Mouse (Mus musculus) testis, adult 2 months (tissue): ENCODE data around the gene Rab5b.

Source experiments
- CTCF ChIP-seq: fragments of 200-500 bp; IDR thresholded peaks from 2 replicates; pipeline ENCODE4 v1.5.1; 2012; ENCODE audit warnings: low read depth, mild to moderate bottlenecking, inconsistent platforms, low read length, moderate library complexity; ENCODE audit not compliant: control insufficient read depth, insufficient read depth, insufficient replicate concordance
- POLR2A ChIP-seq: fragments of 200-500 bp; IDR thresholded peaks from 2 replicates; pipeline ENCODE4 v1.6.1; 2012; ENCODE audit warnings: low read depth, mild to moderate bottlenecking, inconsistent platforms, low read length, moderate library complexity; ENCODE audit not compliant: control insufficient read depth

DNA sequence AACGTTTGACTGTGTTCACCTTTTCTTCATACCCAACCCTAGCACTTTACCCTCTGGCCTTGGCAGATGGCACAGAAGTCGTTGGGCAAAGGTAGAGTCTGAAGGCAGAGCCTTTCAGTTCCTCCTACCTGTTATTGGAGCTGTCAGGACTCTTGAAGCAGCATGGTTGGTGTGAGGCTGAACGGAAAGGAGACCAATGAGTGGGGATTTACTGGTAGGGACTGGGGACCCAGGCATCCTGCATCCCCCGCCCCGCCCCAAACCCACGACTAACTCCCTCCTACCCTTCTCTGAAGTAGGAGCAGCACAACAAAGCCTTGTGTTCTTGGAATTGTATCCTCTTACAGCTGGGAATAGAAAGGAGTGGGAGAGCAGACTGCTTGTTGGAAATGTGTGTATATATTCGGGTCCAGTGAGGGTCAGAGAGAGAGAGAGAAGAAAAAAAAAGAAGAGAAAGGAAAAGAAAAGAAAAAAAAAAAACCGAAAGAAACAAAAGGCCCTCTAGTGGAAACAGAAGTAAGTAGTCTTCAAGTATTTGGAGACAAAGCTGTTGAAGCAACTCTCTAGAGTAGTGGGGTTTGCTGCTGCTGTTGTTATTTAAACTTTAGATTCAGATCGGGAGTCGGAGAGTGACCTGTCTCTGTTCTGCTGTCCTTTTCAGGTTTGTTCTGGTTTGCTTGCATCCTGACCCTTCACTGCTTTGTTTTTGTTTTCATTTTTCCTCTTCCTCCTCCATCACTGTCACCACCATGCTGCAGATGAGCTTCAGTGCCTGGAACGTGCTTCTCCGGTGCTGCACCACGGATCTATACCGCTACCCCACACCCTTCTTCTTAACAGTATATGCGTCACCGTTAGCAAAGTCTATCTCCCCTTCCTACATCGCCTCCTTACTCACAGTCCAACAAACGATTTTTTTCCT lies 48.9 kb upstream of the Rab5b start, which contains the start of gene Dgka:
- TF ChIP-seq CTCF (no peak), POLR2A (no peak)
